17 mouse cellular contexts compared by ENCODE assay signal in genomic region chr1:23674357-23674756, GRCm38 (mm10).
DNase-seq lines count a peak whose midpoint lies in the region; ATAC-seq lines count a peak whose summit lies in the region.
"Had no signal": no experiment of that assay in that cellular context is flagged by ENCODE, and none has a peak within 500 bp of the region (broad histone marks: within the 10 kb centered on the region; RNA-seq: fewer than 3 reads in every experiment).

No protein-coding gene starts in this region.

- 92% methylated on average over 6 of the region's 6 CpGs for WGBS in forebrain, embryonic 13.5 days
- WGBS in forebrain, embryonic 11.5 days: 85% methylated on average over 6 of the region's 6 CpGs
- WGBS in heart, embryonic 12.5 days: 83% methylated on average over 6 of the region's 6 CpGs
- WGBS in lung, embryonic 15.5 days: 87% methylated on average over 6 of the region's 6 CpGs
- 90% methylated on average over 6 of the region's 6 CpGs for WGBS in limb, embryonic 12.5 days

- H3K27ac ChIP-seq in forebrain, embryonic 13.5 days: no peak overlapping the region
- H3K27ac ChIP-seq in forebrain, embryonic 11.5 days (ENCODE audit: low read depth, low read length): no peak overlapping the region
- H3K27ac ChIP-seq in heart, embryonic 12.5 days (ENCODE audit: poor library complexity, severe bottlenecking): no peak overlapping the region
- H3K27ac ChIP-seq in lung, embryonic 15.5 days: no peak overlapping the region
- no peak overlapping the region for H3K27ac ChIP-seq in limb, embryonic 12.5 days
- H3K27ac ChIP-seq: heart, embryonic 10.5 days; hindbrain, embryonic 12.5 days had no signal

- H3K4me3 ChIP-seq in forebrain, embryonic 13.5 days: no peak overlapping the region
- no peak overlapping the region for H3K4me3 ChIP-seq in forebrain, embryonic 11.5 days (ENCODE audit: low read depth, low read length)
- H3K4me3 ChIP-seq in heart, embryonic 12.5 days: no peak overlapping the region
- no peak overlapping the region for H3K4me3 ChIP-seq in lung, embryonic 15.5 days
- no peak overlapping the region for H3K4me3 ChIP-seq in limb, embryonic 12.5 days (replicated peaks)
- H3K4me3 ChIP-seq: heart, embryonic 10.5 days; hindbrain, embryonic 12.5 days had no signal

- H3K27me3 ChIP-seq in forebrain, embryonic 13.5 days: no peaks in the 10 kb centered on the region
- no peaks in the 10 kb centered on the region for H3K27me3 ChIP-seq in forebrain, embryonic 11.5 days (ENCODE audit: control insufficient read depth, insufficient read depth, low read length)
- no peaks in the 10 kb centered on the region for H3K27me3 ChIP-seq in heart, embryonic 12.5 days (replicated peaks)
- no peaks in the 10 kb centered on the region for H3K27me3 ChIP-seq in lung, embryonic 15.5 days
- H3K27me3 ChIP-seq in limb, embryonic 12.5 days: no peaks in the 10 kb centered on the region
- H3K27me3 ChIP-seq: hindbrain, embryonic 12.5 days had no signal

- ATAC-seq in forebrain, embryonic 13.5 days: peak; percentile 24; the same call in 1 of the 2 replicates
- no peak for ATAC-seq in forebrain, embryonic 11.5 days (replicated peaks; ENCODE audit: low FRiP score)
- peak; percentile 33; the same call in 1 of the 2 replicates for ATAC-seq in heart, embryonic 12.5 days (ENCODE audit: insufficient number of reproducible peaks, low FRiP score)
- 0 out of 2 replicates have a peak, but pooled peaks have one; percentile 27 for ATAC-seq in lung, embryonic 15.5 days (ENCODE audit: borderline replicate concordance, extremely low read depth, low FRiP score, low TSS enrichment)
- ATAC-seq in limb, embryonic 12.5 days (ENCODE audit: insufficient number of reproducible peaks, insufficient read depth, low FRiP score, low TSS enrichment, low read depth): 0 out of 2 replicates have a peak, but pooled peaks have one; percentile 59
- ATAC-seq: forebrain, postnatal 0 days; intestine, embryonic 16.5 days had no signal

- no peaks in the 10 kb centered on the region for H3K4me1 ChIP-seq in forebrain, embryonic 13.5 days
- no peaks in the 10 kb centered on the region for H3K4me1 ChIP-seq in forebrain, embryonic 11.5 days (replicated peaks; ENCODE audit: control insufficient read depth, insufficient read depth, low read length)
- no peaks in the 10 kb centered on the region for H3K4me1 ChIP-seq in heart, embryonic 12.5 days (replicated peaks)
- no peaks in the 10 kb centered on the region for H3K4me1 ChIP-seq in lung, embryonic 15.5 days
- no peaks in the 10 kb centered on the region for H3K4me1 ChIP-seq in limb, embryonic 12.5 days (replicated peaks)
- H3K4me1 ChIP-seq: heart, embryonic 10.5 days; hindbrain, embryonic 12.5 days had no signal

- H3K9ac ChIP-seq in forebrain, embryonic 13.5 days: no peak overlapping the region
- no peak overlapping the region for H3K9ac ChIP-seq in forebrain, embryonic 11.5 days (ENCODE audit: low read length)
- H3K9ac ChIP-seq in heart, embryonic 12.5 days: no peak overlapping the region
- no peak overlapping the region for H3K9ac ChIP-seq in lung, embryonic 15.5 days
- H3K9ac ChIP-seq in limb, embryonic 12.5 days (replicated peaks): no peak overlapping the region
- H3K9ac ChIP-seq: forebrain, postnatal 0 days; hindbrain, embryonic 12.5 days had no signal

- H3K9me3 ChIP-seq in forebrain, embryonic 13.5 days (replicated peaks): no peaks in the 10 kb centered on the region
- no peaks in the 10 kb centered on the region for H3K9me3 ChIP-seq in forebrain, embryonic 11.5 days (ENCODE audit: control insufficient read depth, low read length)
- no peaks in the 10 kb centered on the region for H3K9me3 ChIP-seq in heart, embryonic 12.5 days (replicated peaks)
- no peaks in the 10 kb centered on the region for H3K9me3 ChIP-seq in lung, embryonic 15.5 days
- no peaks in the 10 kb centered on the region for H3K9me3 ChIP-seq in limb, embryonic 12.5 days
- H3K9me3 ChIP-seq: heart, embryonic 10.5 days; hindbrain, embryonic 12.5 days had no signal

- DNase-seq in forebrain, embryonic 11.5 days (ENCODE audit: low spot score): no peak
- no peak for DNase-seq in heart, adult 8-10 months (ENCODE audit: low spot score)
- DNase-seq in lung, postnatal 36 days: no peak
- DNase-seq in cerebellum, adult 8-10 months: no peak
- DNase-seq: adrenal gland, postnatal 10 days; cerebellum, adult 11 months; cerebellum, adult 9-10 months; cerebellum, postnatal 25 days; forebrain, postnatal 0 days; gastrocnemius, postnatal 14 days had no signal

- H3K36me3 ChIP-seq in forebrain, embryonic 13.5 days (ENCODE audit: poor library complexity, severe bottlenecking): no peaks in the 10 kb centered on the region
- no peaks in the 10 kb centered on the region for H3K36me3 ChIP-seq in forebrain, embryonic 11.5 days (ENCODE audit: control insufficient read depth, insufficient read depth, low read length)
- no peaks in the 10 kb centered on the region for H3K36me3 ChIP-seq in heart, embryonic 12.5 days
- H3K36me3 ChIP-seq in lung, embryonic 15.5 days: no peaks in the 10 kb centered on the region
- H3K36me3 ChIP-seq in limb, embryonic 12.5 days: no peaks in the 10 kb centered on the region
- H3K36me3 ChIP-seq: heart, embryonic 10.5 days; hindbrain, embryonic 12.5 days had no signal

- H3K4me2 ChIP-seq in forebrain, embryonic 13.5 days: no peak overlapping the region
- no peak overlapping the region for H3K4me2 ChIP-seq in forebrain, embryonic 11.5 days (ENCODE audit: low read depth, low read length, severe bottlenecking)
- no peak overlapping the region for H3K4me2 ChIP-seq in heart, embryonic 12.5 days
- no peak overlapping the region for H3K4me2 ChIP-seq in lung, embryonic 15.5 days
- H3K4me2 ChIP-seq in limb, embryonic 12.5 days: no peak overlapping the region
- H3K4me2 ChIP-seq: hindbrain, embryonic 12.5 days had no signal
